Mouse (Mus musculus) gastrocnemius, postnatal 25 days (tissue): ENCODE data around the gene Abhd12. TPM values are rescaled to one million over a fixed set of nuclear protein-coding genes. Genes with fewer than 3 reads are reported as not detected.

Experiments used
- DNase-seq: peaks from one replicate; pipeline ENCODE4 v3.0.0; 2022
- total RNA-seq, 2 experiments: library from RNA; stranded (reverse); gene quantifications; 1 replicate in 1 of 2; 2 replicates in 1 of 2; pipeline ENCODE4 v1.2.3; 2021

Gene Abhd12
- total RNA-seq, 2 experiments from 2014 or later: 24.7 to 24.8 TPM

DNA sequence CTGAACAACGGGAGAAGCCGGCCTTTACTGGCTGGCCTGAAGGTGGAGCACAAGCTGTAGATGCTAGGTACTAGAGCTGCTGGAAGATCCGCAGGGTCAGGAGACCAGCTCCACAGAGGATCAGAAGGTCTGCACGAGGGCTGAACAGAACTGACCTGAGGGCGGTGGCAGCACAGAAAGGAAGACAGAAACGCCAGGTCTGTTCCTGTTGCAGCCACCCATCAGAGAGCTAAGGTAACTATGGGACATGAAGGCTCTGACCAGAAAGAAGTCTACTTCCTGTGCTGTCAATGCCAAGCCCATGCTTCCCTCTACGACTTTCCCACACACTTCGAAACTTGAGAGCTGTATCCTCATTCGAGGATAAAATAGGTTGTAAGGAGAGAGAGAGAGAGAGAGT is 53.3 kb downstream of the Abhd12 start:
- DNase-seq: no peak

DNA sequence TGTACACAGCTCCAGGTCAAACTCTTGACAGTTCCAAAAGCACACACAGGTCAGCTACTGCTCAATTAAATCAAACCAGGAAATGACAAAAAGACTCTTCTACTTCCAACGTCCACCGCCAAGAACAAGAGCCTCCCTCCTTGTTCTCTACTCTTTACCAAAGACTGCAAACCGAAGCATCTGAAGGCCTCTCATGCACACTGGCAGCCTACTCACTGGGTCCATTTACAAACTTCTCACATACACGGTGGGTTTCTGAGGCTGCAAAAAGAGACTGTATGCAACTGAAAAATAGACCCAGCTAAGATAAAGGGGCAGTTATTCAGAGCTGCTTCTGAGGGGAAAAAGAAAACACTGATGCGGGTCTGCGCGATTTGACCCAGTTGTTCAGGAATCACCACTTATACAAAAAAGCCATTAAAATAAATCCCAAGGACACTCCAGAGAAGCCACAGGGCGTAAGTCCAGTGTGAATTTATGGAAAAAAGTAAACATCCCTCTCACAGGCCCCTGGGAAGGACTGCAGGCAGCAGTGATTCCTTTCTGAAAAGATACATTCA is 57.0 kb downstream of the Abhd12 start:
- DNase-seq: no peak

DNA sequence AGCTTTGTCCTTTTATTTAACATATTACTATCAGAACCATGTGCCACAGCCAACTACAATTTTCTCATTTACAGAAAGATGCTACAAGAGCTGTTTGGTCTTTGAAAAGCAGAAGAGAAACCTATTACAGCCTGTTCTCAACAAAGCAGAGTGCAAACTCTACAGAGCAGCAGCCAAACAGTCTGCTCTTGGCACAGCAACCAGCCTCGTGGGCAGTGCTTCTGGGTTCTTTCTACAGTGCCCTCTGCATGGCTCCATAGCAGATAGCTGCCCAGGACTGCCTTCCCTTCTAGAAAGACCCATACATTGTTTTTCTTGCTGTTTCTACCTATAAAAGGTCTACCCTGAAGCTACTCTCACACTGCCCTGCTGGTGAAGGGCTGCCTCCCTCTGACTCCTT is 59.7 kb downstream of the Abhd12 start:
- DNase-seq: no peak

DNA sequence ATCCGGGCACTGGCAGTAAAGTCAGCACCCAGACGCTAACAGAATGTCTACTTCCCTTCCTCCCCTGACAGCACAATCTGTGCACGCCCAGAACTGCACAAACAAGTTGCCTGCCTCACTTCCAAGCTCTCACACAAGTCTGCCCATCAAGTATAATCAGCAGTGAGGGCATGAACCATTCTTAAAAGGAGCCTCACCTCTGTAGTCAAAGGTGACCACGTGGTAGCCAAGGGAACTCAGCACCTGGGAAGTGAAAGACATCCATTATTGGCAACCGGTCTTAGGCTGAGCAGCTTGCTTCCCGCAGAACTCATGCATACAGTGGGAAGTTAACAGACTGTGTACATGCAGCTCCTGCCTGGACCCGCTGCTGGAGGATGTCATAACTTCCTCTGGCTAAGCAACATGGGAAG is 62.5 kb downstream of the Abhd12 start:
- DNase-seq: no peak

DNA sequence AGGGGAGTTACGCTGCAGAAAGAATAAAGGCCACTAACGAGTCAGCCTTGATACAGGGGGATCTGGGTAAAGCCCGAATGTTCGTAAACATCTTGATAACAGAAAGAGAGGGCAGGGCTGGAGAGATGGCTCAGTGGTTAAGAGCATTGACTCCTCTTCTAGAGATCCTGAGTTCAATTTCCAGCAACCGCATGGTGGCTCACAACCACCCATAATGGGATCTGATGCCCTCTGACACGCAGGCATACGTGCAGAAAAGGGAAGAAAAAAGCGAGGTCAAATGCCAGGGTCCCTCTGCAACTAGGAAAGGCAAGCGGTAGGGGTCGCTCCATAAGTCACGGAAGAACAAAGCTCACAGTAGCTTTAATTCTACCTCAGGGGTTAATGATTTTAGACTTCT is 63.4 kb downstream of the Abhd12 start:
- no peak for DNase-seq

DNA sequence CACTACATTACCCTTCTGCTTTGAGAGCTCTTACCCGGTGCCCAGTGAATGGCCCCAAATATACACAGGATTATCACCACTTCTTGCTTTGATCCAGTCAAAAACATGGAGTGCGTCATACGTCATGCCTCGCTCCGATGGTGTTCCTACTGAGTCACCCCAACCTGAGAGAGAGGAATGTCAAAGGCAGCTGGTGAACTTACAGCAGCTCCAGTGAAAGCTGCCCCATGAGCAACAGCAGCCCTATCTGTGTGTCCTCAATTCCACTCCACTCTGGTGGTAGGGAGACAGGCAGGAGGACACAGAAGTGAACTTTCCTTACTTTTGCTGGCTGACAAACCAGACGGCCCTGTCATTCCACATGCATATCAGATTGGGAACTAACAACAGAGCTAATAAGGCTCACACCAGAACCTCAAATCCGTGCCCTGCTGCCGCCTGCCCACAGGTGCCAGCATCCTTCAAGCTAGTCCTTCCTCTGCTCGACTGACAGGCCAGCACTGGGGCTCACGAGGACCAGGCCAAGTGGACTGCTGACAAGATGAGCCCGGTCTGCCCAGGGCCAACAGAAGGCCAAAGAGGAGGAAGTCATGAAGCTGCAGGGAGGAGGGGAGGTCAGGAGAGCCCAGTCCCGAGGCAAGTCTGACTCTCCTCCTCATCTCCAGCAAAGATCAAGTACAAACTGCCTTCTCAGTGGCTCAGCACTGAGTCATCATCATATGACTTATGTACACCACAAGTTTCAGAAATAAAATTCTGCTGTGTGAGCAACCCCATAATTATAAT is 64.7 kb downstream of the Abhd12 start:
- peak; percentile 37 for DNase-seq

DNA sequence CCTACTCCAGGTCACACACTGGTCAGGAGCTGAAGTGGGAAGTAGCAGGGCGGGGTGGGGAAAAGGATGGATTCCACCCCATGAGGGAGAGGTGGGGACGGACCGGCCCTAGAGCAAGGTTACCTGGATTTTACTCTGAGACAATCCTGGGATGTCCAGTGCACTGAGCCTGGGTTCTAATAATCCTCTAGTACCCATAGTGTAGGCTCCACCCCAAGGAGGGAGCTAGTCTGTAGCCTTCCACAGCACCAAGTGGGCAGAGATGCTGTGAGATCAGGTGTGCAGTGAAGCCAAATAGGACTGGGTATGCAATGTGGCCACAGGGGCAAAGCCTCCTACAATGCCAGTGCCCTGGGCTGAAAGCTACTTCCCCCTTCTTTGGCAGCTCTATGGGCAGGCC is 66.8 kb downstream of the Abhd12 start:
- no peak for DNase-seq

DNA sequence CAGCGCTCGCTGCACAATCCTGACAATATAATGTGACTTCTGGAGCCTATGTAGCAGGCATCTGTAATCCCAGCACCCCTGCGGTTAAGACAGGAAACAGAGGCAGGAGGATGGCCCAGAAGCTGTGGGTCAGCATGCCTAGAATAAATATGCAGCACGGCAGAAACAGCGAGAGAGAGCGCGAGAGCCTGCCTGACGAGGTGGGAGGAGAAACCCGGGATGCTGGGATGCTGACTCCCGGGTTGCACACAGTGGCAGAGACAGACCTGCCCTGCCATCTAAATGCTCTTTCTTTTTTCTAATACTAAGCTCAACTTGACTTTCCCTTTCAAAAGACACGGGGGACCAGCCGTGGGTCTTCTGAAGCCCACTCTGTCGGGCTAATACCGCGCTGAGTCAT is 67.6 kb downstream of the Abhd12 start:
- peak; percentile 30 for DNase-seq

DNA sequence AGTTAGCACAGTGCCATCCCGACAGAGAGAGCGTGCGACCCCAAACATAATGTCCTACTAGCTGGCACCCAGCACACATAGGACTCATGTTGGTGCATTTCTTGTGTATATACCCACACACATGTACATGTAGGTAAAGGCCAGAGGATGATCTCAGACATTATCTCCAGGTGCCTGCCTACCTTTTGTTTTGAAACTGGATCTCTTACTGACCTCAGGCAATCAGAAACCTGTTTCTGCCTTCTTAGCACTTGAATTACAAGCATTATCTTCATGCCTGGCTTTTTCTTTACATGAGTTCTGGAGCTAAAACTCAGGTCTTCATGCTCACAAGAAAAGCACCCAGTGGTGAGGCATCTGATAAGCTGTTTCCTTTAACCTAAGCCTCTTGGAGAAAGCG is 68.6 kb downstream of the Abhd12 start:
- DNase-seq: no peak

DNA sequence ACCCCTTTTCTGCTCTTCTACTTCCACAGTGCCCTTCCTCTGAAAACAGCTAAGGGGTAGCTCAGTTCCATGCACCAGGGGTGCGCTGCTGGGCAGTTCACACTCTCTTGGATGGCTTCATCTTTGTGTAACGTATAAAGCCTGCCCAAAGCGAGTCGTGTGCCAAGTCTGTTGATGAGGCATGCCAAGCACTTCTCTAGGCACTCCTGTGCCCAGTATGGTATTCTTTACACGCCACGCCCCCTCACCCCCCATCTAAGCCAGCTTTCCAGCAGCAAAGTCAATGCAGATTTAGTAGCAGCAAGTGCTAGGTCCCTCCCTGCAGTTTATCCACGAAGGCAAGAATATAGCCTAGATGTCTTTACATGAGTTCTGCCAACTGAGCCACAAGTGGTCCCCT is 69.9 kb downstream of the Abhd12 start:
- no peak for DNase-seq

DNA sequence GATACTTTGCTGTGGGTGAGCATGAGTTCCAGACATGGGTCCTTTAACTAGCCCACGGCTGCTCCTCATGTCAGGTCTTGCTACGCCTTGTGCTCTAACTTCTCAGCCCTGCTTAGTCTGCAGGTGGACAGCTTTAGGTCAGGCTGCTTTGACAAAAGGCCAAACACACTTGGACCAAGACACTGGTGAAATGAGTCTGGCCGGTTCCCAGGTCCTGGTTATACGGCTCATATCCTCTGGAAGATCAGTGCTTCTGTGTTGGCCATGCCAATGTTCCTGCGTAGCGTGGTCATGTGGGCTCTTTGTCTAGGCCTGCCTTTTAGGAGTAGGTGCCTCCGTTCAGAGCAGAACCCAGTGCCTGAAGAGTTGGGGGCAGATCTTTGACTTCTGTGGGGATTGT is 72.5 kb downstream of the Abhd12 start:
- DNase-seq: no peak

DNA sequence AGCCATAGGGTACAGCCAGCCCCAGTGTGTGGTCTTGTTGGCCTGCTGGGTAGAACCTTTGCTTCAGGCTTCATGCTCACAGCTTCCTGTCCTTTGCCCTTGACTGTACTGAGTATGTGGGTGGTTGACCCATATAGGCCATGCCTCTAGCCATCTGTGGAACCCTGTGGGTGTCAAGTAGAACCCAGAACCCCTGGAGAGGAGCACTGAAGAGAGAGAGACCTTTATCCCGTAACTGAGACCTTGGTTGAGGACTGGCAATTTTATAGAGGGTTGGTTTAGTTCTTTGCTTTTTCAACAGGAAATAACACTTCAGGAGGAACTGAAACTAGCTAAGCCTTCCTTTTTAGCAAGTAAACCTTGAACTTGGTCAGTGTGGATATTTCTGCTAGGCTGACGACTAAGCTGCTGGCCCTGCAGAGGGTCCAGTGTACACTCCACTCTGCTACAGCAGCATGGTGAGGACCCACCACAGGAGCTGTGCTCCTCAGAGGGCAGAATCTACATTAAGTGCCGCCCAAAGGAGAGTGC is 73.6 kb downstream of the Abhd12 start:
- DNase-seq: no peak

DNA sequence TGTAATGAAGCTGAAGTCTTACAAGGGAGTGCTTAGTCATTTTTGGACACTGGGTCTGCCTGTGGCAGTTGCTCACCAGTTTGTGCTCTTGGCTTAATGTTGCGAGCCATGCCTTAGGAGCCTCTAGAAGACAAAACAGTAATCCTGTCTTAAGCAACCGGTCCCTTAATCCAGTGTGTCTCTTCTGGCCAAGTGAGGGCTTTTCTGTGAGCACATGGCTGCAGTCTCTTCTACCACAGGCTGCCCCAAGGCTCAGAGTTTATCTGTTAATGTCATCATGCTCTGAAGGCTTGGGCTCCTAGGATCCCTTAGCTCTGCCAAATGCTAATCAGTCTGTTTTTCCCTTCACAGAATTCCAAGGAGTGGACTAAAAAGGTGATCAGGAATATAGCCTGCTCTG is 74.5 kb downstream of the Abhd12 start:
- DNase-seq: no peak

DNA sequence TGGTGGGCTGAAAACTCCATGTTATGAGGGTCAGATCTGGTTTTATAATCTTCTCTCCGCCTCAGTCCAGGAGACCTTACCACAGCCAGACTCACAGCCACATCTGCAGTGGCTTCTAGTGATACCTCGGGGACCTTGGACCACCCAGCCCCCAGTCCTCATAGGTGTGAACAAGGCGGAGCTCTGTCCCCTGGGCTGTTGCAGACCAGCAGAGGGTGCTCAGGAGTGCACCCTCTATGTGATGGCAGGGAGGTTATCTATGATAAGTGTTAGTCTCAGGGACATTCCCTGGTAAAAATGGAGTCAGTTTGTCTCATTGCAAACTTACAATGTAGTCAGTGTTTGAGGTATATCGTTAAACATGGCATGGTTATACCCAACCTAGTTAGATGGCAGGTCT is 75.9 kb downstream of the Abhd12 start:
- DNase-seq: no peak

DNA sequence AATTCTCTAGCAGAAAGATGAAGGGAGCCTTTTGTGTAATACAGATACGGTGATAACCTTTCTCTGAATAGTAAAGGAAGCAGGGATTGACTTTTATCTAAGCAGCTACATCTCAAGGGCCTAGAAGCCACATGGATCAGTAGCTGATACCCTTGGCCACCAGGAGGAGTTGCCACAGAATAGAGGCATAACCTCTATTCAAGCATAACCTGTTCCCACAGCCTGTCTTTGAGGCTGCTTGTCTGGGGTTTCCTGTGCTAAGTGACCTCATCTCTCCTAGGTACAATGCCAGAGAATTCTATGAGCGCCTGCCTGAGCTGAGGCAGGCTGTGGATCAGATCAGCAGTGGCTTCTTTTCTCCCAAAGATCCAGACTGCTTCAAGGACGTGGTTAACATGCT is 76.4 kb downstream of the Abhd12 start:
- no peak for DNase-seq

DNA sequence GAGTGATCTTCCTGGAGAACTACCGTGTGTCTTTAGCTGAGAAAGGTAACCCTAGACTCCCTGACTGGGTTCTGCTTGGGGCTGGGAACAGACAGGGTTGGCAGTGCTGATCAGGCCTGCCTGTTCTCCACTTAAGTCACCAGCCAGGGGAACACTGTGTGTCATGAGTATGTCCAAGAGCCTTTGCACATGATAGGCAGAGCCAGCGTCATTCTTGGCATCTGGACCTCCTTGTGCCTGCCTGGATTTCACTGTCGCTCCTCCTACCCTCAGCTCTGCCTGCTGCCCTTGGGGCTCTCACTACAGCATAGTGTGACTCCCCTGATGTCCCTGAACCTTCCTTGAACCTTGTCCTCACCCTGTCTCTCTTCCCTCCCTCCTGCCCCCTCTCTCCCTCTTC is 78.1 kb downstream of the Abhd12 start:
- DNase-seq: peak; percentile 32

DNA sequence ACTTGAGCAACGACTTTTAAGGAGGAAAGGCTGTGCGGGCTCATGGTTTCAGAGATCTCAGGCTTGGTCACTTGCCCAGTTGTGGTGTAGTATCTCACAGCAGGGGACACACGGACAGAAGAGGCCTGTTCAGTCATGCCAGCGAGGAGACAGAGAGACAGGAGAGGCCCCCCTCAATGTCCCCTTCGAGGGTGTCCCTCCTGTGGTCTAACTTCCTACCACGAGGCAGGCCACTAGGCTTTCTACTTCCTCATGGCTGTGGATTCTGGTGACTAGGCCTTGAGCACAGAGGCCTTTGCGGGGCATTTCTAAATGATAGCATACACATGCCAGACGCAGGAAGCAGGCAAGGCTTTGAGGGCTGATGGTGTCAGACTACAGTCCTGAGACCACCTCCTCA is 81.6 kb downstream of the Abhd12 start:
- DNase-seq: no peak

DNA sequence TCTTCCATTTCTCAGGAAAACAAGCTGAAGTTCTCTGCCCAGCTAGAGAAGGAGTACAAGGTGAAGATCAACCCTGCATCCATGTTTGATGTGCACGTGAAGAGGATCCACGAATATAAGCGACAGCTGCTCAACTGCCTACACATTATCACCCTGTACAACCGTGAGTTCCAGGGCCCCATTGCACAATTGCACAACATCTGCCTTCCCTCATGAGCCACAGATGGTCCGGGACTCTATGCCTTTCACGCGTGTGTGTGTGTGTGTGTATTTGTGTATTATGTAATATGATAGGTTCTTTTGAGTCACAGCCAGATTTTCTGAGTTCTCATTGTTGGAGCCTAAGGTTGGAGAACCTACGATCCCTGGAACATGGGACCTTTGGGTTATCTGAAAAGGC is 83.8 kb downstream of the Abhd12 start:
- DNase-seq: no peak

DNA sequence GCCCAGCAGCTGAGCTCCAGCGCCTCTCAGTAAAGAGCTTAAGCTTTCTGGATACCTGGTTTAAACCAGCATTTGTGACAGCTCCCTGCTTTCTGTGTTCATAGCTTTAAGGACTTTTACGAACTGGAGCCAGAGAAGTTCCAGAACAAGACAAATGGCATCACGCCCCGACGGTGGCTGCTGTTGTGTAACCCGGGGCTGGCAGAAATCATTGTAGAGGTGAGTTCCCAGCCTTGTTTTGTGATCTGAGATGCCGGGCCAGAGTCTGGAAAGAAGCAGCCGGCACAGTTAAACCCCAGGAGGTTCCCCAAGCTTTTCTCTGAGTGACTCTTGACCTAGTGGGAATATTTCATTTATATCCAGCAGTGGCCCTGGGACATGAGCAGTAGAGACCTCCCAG is 85.8 kb downstream of the Abhd12 start:
- no peak for DNase-seq

DNA sequence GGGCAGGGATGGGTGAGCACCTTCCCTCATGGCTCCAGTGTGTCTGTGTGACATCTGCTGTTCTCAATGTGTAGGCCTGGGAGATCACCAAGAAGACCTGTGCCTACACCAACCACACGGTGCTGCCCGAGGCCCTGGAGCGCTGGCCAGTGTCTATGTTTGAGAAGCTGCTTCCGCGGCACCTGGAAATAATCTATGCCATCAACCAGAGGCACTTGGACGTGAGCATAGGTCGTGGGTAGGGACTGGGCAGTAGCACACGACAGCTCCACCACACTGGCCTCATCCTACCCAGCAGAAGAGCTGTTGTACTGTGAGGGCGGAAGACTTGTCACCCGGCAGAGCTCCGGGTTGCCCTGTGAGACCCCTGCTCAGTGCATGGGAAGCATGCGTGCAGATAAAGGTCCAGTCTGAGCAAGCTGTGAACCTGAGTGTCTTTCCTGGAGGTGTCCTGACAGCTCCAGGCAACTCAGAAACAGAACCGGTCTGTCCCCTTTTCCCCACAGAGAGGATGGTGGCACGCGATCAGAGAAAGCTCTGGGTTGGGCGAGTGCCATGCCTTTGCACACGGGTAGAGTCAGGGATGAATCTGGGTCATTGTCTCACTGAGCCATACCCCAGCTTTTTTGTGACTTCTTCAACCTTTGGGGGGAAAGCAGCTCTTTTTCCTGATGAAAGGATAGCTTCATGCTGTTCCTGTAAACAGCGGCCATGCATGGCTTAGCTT is 87.7 kb downstream of the Abhd12 start:
- DNase-seq: no peak

DNA sequence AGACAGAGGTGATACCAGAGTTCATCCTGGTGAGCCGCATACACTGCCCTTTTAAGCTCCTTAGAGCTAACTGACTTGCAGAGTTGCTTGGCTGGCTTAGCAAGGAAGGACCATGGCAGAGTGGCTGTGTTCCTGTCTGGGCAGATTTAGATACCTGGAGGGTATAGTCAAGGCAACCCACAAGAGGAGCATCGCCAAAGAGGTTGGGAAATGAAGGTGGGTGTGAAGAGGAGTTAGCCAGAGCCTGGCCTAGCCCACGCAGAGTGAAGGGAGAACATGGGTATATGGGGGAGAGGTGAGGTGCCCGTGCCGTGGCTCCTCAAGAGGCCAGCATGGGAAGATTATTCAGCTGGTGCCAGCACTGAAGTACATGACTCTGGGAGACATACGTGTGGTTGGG is 91.7 kb downstream of the Abhd12 start:
- no peak for DNase-seq

DNA sequence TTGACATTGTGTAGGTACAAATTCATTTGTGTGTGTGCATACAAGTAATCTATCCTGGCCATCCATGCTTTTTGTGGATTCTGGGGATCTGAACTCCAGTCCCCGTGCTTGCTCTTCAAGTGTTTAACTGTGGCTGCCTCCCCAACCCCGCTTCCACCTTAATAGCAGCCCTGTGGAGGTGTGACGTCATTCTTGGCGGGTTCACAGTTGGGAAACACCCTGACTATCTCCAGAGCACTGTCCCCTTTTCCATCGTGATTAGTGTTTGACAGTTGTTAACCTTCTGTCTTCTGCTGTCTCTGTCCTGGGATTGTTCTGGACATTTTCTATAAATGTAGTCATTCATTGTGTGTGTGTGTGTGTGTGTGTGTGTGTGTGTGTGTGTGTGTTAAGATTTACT is 93.9 kb downstream of the Abhd12 start:
- DNase-seq: no peak

DNA sequence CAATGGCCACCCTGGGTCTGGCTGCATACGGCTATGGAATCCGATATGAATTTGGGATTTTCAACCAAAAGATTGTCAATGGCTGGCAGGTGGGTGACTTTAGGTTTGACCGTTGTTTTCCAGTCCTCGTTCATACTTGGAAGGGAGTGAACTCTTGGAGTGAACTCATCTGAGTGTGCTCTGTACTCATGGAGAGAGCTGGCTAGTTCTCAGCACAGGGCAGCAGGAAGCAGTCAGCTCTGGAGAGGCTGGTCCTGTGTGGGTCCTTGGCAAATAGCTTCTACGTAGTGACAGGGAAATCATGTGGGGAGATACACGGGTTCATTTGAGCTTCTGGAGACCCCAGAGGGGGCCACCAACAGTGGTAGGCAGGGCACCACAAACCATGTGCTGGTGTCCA is 95.7 kb downstream of the Abhd12 start:
- no peak for DNase-seq
